Mouse (Mus musculus): ENCODE measurements around the gene Atr.

GRCm38 (mm10) chr9:95954226-95954584 is 96.8 kb downstream of the Atr start:
- no peak for TF ChIP-seq POLR2A (IDR thresholded peaks at IDR 0.05; ENCODE audit: borderline replicate concordance, extremely low read depth, insufficient read depth, insufficient read length, poor library complexity, severe bottlenecking)
- peak; percentile 22; the same call in 1 of the 2 replicates for TF ChIP-seq CTCF (IDR thresholded peaks at IDR 0.05; ENCODE audit: borderline replicate concordance, extremely low read depth, insufficient read depth, insufficient read length)
